Mouse (Mus musculus) limb, embryonic 10.5 days (tissue): ENCODE measurements at regions not wholly inside any gene's neighbourhood (a gene's known extent, or its start where the extent isn't known, plus 50 kb on each side); places are given as distances from the start of the nearest gene placed in this dataset.

Source experiments
- DNase-seq: peaks from one replicate; pipeline ENCODE4 v3.0.0-alpha.2; 2017; ENCODE audit warnings: low spot score
- H3K27ac ChIP-seq: fragments of 300-500 bp; sonication (generic); 2 replicates; pipeline ENCODE4 v1.5.1; 2016; ENCODE audit warnings: mild to moderate bottlenecking
- H3K27me3 ChIP-seq: fragments of 300-500 bp; sonication (generic); 2 replicates; pipeline ENCODE4 v1.6.1; 2016; ENCODE audit warnings: low read depth, mild to moderate bottlenecking; ENCODE audit not compliant: poor library complexity, severe bottlenecking
- H3K36me3 ChIP-seq: fragments of 300-500 bp; sonication (generic); 2 replicates; pipeline ENCODE4 v1.6.1; 2016; ENCODE audit warnings: mild to moderate bottlenecking, moderate library complexity
- H3K4me1 ChIP-seq: fragments of 300-500 bp; sonication (generic); 2 replicates; pipeline ENCODE4 v1.6.1; 2016
- H3K4me3 ChIP-seq: fragments of 300-500 bp; sonication (generic); 2 replicates; pipeline ENCODE4 v1.5.1; 2016; ENCODE audit warnings: mild to moderate bottlenecking, moderate library complexity
- H3K9me3 ChIP-seq: fragments of 300-500 bp; sonication (generic); replicated peaks from 2 replicates; pipeline ENCODE4 v1.6.1; 2016; ENCODE audit warnings: mild to moderate bottlenecking
- WGBS: fragments of 180-500 bp; shearing (Covaris S2); methylation state at CpG from one replicate; pipeline ENCODE4 v1.1.7; 2016; 5-methylcytosine and 5-hydroxymethylcytosine counted together

DNA sequence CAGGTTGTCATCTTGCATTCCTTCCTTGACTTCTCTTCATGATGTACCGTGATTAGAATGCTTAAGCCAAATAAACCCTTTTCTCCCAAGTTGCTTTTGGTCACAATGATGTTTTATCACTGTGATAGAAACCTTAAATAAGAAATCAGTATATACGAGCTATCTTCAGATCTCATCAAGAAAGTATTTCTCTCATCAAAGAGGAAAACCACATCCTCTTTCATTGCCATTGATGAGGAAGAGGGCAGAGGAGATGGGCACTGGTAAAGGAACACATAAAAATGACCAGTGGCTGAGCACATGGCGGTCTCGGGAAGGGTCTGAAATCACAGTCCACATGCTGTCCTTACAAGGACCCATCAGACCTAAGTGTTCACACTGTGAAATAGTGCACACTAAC, 296.2 kb upstream of the Nrip1 start:
- no peak overlapping the region for H3K4me3 ChIP-seq
- no peaks in the 10 kb centered on the region for H3K36me3 ChIP-seq
- H3K27me3 ChIP-seq = no peaks in the 10 kb centered on the region
- DNase-seq = no peak
- H3K4me1 ChIP-seq = no peaks in the 10 kb centered on the region
- 93% methylated on average over 4 of the region's 4 CpGs for WGBS
- no peaks in the 10 kb centered on the region for H3K9me3 ChIP-seq
- H3K27ac ChIP-seq = no peak overlapping the region

DNA sequence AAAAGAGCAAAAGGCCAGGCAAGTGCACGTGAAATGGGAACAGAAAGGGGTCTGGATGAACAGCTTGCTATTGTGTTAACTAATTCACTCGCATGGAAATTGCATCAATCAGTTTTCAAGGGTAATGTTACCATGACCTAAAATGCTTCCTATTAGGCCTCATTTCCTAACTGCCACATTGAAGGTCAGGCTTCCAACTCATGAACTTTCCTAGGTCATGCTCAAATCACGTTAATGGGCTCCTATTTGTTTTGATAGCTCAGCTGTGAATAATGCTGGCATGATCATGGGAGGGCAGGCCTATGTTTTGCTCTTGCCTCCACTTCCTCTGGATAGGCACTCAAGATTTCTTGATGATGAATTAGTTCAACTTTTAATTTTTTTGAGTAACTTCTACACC, 293.4 kb upstream of the Nrip1 start:
- 58% methylated on average over 3 of the region's 3 CpGs for WGBS
- DNase-seq = no peak
- no peaks in the 10 kb centered on the region for H3K4me1 ChIP-seq

DNA sequence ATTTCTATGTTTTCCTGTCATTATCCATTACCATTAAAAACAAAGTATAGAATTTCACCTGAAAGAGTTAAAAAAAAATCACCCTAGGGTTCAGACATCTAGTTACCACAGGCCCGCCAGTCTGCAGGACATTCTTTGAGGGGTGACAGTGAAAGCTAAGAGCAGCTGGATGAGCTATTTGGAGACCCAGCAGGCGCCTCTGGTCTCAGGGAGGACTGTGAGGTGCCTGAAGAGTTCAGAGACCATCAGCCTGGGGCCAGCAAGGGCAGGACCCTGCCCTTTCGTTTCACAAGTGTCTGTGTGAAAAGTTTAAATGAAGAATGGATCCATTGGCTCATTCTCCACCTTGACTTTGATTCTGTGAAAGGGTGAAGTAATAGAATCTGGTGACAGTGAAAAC, 281.5 kb upstream of the Nrip1 start:
- Histone ChIP-seq H3K36me3 (no peaks in the 10 kb centered on the region), H3K27me3 (no peaks in the 10 kb centered on the region), H3K4me3 (no peak overlapping the region), H3K9me3 (no peaks in the 10 kb centered on the region), H3K27ac (no peak overlapping the region), H3K4me1 (peaks cover 7% of the 10 kb centered on the region)
- DNase-seq = no peak
- WGBS = 10% methylated on average over 3 of the region's 3 CpGs

More for the DNA sequence above, 293.4 kb upstream of the Nrip1 start:
- Histone ChIP-seq H3K27ac (no peak overlapping the region), H3K27me3 (no peaks in the 10 kb centered on the region), H3K36me3 (no peaks in the 10 kb centered on the region), H3K4me3 (no peak overlapping the region), H3K9me3 (no peaks in the 10 kb centered on the region)

DNA sequence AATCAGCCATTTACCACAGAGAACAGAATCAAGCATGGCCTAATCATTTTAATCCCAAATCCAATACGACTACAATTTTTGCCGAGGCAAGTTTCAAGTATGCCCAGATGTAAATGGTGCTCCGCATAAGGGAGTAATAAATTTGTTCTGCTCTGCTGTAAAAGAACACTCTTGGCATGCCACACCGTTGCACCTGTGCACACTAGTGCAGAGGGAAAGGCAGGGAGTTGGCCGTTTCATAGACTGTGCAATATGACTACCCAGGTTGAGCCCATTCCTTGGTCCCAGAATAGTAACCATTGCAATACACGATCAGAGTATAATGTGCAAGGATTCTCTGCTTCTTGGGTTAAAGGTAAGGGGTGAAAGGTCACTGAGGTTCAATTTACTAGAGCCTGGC, 270.7 kb upstream of the Nrip1 start:
- Histone ChIP-seq H3K4me3 (no peak overlapping the region), H3K36me3 (no peaks in the 10 kb centered on the region), H3K4me1 (no peaks in the 10 kb centered on the region), H3K27me3 (no peaks in the 10 kb centered on the region), H3K27ac (no peak overlapping the region), H3K9me3 (no peaks in the 10 kb centered on the region)
- 91% methylated on average over 6 of the region's 6 CpGs for WGBS
- no peak for DNase-seq

DNA sequence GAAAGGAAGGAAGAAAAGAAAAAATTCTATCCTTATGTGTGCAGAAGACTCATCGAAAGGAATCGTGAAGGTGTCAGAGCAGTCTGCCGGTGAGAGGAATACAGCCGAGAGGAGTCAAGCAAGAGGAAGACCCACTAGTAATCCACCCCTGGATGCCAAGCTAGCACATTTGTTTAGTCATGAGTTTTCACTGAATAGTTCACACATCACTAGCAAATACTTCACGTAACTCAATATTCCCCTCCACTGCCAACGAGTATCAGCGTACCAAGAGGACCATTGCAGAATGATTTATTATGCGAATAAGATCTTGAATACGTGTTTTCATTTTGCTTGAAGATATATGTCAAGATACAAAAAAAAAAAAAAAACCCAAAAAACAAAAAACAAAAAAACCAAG, 270.2 kb upstream of the Nrip1 start:
- Histone ChIP-seq H3K9me3 (no peaks in the 10 kb centered on the region), H3K27me3 (no peaks in the 10 kb centered on the region), H3K4me3 (no peak overlapping the region), H3K4me1 (no peaks in the 10 kb centered on the region), H3K27ac (no peak overlapping the region), H3K36me3 (no peaks in the 10 kb centered on the region)
- WGBS = 98% methylated on average over 9 of the region's 9 CpGs
- no peak for DNase-seq

DNA sequence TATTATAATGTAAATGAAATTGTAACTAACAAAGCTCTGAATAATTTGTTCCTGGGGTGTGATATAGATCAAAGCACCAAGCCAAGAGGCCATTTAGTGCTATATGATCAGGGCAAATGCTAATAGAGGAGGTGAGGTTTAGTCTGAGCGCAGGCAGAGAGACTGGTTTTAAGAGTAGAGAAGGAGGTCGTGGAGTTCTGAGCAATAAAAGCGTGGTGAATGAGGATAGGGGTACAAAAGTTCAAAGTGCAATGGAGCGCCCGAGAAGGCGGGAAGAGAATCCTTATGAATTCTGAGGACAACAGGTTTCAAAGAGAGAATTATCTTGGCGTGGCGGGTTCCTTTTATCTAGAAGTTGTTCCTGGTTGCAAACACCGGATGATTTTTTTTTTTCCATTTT, 261.5 kb upstream of the Nrip1 start:
- 84% methylated on average over 9 of the region's 9 CpGs for WGBS
- no peaks in the 10 kb centered on the region for H3K4me1 ChIP-seq
- no peaks in the 10 kb centered on the region for H3K27me3 ChIP-seq
- no peak overlapping the region for H3K27ac ChIP-seq
- no peak for DNase-seq
- no peaks in the 10 kb centered on the region for H3K36me3 ChIP-seq
- H3K9me3 ChIP-seq = no peaks in the 10 kb centered on the region
- no peak overlapping the region for H3K4me3 ChIP-seq

DNA sequence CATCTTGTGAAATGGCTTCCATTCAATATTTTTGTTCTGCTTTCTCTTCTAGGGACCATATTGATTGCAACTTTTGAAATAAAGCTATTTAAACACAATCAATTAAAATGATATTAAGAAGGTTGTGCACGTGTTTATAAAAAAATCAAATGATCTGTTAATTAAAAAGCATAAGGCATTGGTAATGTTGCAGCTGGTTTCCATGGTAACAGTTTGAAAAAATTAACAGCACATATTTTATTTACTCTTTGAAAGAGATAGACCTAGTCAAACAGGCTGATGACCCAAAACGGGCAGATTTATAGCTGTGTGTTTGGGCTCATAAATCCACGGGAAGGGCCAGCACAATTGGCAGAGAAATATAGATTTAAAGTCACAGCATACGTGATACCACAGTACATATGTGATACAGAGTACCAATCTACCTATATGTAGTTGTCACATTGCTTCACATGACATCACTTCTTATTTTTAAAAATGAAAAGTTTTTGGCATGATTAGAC, 260.6 kb upstream of the Nrip1 start:
- no peaks in the 10 kb centered on the region for H3K27me3 ChIP-seq
- H3K4me3 ChIP-seq = no peak overlapping the region
- WGBS = 91% methylated on average over 4 of the region's 4 CpGs
- no peaks in the 10 kb centered on the region for H3K4me1 ChIP-seq
- H3K9me3 ChIP-seq = no peaks in the 10 kb centered on the region
- no peak overlapping the region for H3K27ac ChIP-seq
- no peaks in the 10 kb centered on the region for H3K36me3 ChIP-seq
- DNase-seq = no peak

DNA sequence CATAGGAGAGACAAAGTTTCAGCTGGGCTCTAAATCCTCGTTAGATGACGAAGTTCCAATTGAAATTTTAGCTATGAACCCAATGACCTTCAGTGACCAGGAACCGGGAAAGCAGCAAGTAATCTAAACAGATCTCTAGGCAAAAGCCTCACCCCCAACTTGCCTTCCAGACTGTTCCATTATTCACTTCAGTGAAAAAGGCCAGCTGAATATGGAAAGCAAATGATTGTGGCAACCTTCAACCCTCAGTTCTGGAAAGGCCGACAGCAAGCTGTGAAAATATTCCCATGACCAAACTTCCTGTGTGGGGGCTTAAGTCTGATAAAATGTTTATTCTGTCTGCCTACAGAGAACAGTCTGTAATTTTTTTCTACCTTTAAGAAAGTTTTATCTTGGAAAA, 252.5 kb upstream of the Nrip1 start:
- no peaks in the 10 kb centered on the region for H3K36me3 ChIP-seq
- H3K4me1 ChIP-seq = peaks cover 6% of the 10 kb centered on the region
- H3K27ac ChIP-seq = no peak overlapping the region
- no peaks in the 10 kb centered on the region for H3K27me3 ChIP-seq
- H3K9me3 ChIP-seq = no peaks in the 10 kb centered on the region
- H3K4me3 ChIP-seq = no peak overlapping the region
- WGBS = 64% methylated on average over 4 of the region's 4 CpGs
- no peak for DNase-seq

DNA sequence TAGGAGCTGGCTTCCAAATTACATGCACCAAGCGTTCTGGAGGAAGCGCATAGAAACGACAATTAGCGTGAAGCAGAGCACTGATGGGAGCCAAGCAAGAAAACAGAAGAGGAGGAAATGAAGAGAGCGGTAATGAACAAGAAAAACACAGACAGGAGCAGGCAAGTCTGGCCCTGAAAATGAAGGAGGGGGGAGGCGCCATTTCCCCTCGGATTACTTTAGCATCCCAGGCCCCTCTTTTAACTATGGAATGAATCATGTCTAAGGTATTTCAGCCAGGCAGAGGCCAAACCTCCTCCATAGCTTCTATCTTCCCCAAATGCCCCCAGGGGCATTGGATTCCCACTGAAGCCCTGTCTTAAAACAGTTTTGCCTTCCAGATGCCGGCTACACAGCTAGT, 248.1 kb upstream of the Nrip1 start:
- Histone ChIP-seq H3K27ac (no peak overlapping the region), H3K9me3 (no peaks in the 10 kb centered on the region), H3K4me3 (no peak overlapping the region), H3K36me3 (no peaks in the 10 kb centered on the region), H3K27me3 (no peaks in the 10 kb centered on the region), H3K4me1 (peaks cover 6% of the 10 kb centered on the region)
- WGBS = 62% methylated on average over 8 of the region's 8 CpGs
- DNase-seq = no peak

DNA sequence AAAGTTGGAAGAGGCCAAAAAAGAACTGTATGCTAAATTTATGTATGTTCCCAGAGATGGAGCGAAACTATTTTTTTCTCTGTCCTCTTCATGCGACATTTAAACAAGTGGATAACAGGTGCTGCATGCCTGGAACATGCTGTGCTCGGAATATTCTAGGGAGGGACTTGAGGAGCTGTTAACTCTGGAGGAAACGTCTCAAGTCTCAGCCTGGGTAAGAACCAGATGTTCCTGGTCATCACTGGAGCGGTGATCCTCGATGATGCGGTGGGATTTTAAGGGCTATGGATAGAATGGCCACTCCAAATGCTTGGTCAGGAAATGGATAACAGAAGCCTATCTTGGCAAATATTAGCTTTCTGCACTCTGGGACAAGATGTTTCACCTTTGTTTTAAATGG, 244.7 kb upstream of the Nrip1 start:
- WGBS = 83% methylated on average over 7 of the region's 7 CpGs
- DNase-seq = no peak
- H3K4me1 ChIP-seq = peaks cover 6% of the 10 kb centered on the region
- H3K27ac ChIP-seq = no peak overlapping the region
- no peaks in the 10 kb centered on the region for H3K36me3 ChIP-seq
- H3K9me3 ChIP-seq = no peaks in the 10 kb centered on the region
- H3K27me3 ChIP-seq = no peaks in the 10 kb centered on the region
- H3K4me3 ChIP-seq = no peak overlapping the region

DNA sequence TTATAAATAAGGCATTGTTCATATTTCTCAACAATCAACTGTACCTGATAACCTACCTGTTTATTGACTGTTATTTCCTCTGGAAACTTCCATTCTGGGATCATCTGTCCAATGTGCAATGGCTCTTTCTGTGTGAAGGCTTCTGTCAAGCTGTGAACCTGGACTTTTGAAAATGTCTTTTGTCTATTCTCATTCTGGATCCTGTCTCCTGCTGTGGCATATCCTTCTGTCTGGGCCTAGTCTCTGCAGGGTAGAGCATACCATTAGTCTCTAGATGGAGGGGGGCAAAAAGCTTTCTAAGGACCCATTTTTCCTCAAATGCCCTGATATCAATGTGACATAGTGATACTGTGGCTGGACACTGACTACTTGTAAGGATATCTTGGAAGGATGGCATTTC, 237.4 kb upstream of the Nrip1 start:
- DNase-seq = no peak
- H3K27me3 ChIP-seq = no peaks in the 10 kb centered on the region
- H3K9me3 ChIP-seq = no peaks in the 10 kb centered on the region
- H3K4me3 ChIP-seq = no peak overlapping the region
- H3K36me3 ChIP-seq = no peaks in the 10 kb centered on the region
- H3K27ac ChIP-seq = no peak overlapping the region
- 0 out of 2 replicates have a peak, but pooled peaks cover 3% of the 10 kb centered on the region for H3K4me1 ChIP-seq

DNA sequence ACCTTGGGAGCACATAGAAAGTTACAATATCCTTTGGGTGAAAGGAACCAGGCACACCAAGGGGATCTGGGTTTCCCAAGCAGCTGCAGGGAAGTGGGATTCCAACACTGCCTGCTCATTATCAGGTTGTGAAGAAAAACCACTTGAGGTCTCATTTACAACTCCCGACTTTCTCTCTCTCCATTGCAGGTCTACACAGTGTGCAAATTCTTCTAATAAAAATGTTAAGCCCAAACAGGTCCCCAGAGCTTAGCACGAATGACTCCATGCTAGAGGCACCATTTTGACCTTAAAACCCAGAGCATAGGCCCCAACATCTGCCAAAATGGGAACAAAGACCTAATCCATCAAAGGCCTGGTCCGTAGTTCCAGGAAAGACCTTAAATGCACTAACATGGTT, 231.3 kb upstream of the Nrip1 start:
- no peak for DNase-seq
- H3K9me3 ChIP-seq = no peaks in the 10 kb centered on the region
- H3K27ac ChIP-seq = no peak overlapping the region; the same call in 1 of the 2 replicates
- 76% methylated on average over 3 of the region's 3 CpGs for WGBS
- H3K4me3 ChIP-seq = no peak overlapping the region
- peaks cover 5% of the 10 kb centered on the region; the same call in 1 of the 2 replicates for H3K4me1 ChIP-seq
- no peaks in the 10 kb centered on the region for H3K27me3 ChIP-seq
- H3K36me3 ChIP-seq = no peaks in the 10 kb centered on the region

DNA sequence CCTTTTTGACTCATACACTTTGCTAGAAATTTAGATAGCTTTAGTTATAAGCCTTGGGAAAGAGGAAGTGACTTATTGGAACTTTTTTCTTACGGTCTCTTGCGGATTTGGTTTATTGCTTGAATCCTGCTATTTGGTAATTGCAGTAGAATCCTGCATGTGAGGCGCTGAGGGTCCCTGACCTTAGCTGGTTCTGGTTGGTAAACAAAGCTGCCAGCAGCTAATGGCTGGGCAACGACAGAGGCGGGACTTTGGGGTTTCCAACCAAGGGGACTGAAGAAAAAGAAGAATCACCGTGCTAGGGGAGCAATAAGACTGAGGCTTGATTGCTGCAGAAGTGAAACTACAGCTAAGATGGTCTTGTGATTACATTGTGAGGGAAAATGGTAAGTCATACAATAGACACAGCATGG, 230.2 kb upstream of the Nrip1 start:
- peaks cover 5% of the 10 kb centered on the region; the same call in 1 of the 2 replicates for H3K4me1 ChIP-seq
- no peak for DNase-seq
- WGBS = 45% methylated on average over 6 of the region's 6 CpGs

DNA sequence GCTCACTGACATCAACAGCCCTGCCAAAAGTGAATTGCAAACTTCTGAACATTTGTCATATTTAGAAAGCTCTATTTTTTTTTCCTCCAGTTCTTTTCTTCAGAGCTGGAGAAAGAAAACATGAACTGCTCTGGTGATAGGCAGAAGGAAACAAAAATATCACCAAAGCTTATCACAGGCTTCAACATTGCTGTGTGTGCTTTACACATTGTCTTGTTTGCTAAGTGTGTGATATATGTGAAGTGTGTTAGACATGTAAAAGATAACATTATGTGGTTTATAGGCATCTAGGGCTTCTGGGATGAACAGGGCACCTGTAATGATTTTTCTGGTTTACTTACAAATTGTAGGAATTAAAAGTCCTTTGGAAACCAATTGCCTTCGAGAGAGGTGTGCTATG, 229.8 kb upstream of the Nrip1 start:
- Histone ChIP-seq H3K9me3 (no peaks in the 10 kb centered on the region), H3K4me1 (peaks cover 5% of the 10 kb centered on the region; the same call in 1 of the 2 replicates), H3K36me3 (no peaks in the 10 kb centered on the region), H3K27me3 (no peaks in the 10 kb centered on the region), H3K27ac (no peak overlapping the region), H3K4me3 (no peak overlapping the region)
- DNase-seq = no peak
- 79% methylated on average over 1 of the region's 1 CpGs for WGBS

More for the DNA sequence above, 230.2 kb upstream of the Nrip1 start:
- no peaks in the 10 kb centered on the region for H3K9me3 ChIP-seq
- no peak overlapping the region for H3K4me3 ChIP-seq
- H3K36me3 ChIP-seq = no peaks in the 10 kb centered on the region
- no peak overlapping the region for H3K27ac ChIP-seq
- H3K27me3 ChIP-seq = no peaks in the 10 kb centered on the region
